Mouse (Mus musculus) cortical plate, adult 2 months (tissue): ENCODE measurements at regions not wholly inside any gene's neighbourhood (a gene's known extent, or its start where the extent isn't known, plus 50 kb on each side); places are given as distances from the start of the nearest gene placed in this dataset.

Experiments
- H3K27ac ChIP-seq: fragments of 200-500 bp; 2 replicates; pipeline ENCODE4 v1.5.1; 2012; ENCODE audit warnings: low read length, control low read depth, inconsistent platforms; ENCODE audit not compliant: insufficient read depth
- H3K4me1 ChIP-seq: fragments of 200-500 bp; 2 replicates; pipeline ENCODE4 v1.6.1; 2011; ENCODE audit warnings: low read length; ENCODE audit not compliant: control insufficient read depth, insufficient read depth
- H3K4me3 ChIP-seq: fragments of 200-500 bp; 2 replicates; pipeline ENCODE4 v1.5.1; 2011; ENCODE audit warnings: mild to moderate bottlenecking, low read length, control low read depth; ENCODE audit not compliant: insufficient read depth
- CTCF ChIP-seq: fragments of 200-500 bp; IDR thresholded peaks from 2 replicates; pipeline ENCODE4 v1.5.1; 2011; ENCODE audit warnings: mild to moderate bottlenecking, control low read depth, low read length; ENCODE audit not compliant: insufficient read depth; ENCODE audit errors: extremely low read depth
- POLR2A ChIP-seq: fragments of 200-500 bp; IDR thresholded peaks from 2 replicates; pipeline ENCODE4 v1.6.1; 2011; ENCODE audit warnings: mild to moderate bottlenecking, low read length, control low read depth; ENCODE audit not compliant: insufficient read depth; ENCODE audit errors: extremely low read depth

GRCm38 (mm10) chr14:98937933-98938332 is 56.2 kb downstream of the Rpl36a-ps1 start:
- Histone ChIP-seq H3K4me3 (no peak overlapping the region), H3K27ac (no peak overlapping the region), H3K4me1 (no peaks in the 10 kb centered on the region)
- TF ChIP-seq POLR2A (no peak), CTCF (no peak)

- Histone ChIP-seq H3K4me1 (no peaks in the 10 kb centered on the region), H3K4me3 (no peak overlapping the region), H3K27ac (no peak overlapping the region)
- TF ChIP-seq CTCF = no peak
- no peak for TF ChIP-seq POLR2A
Measured at GRCm38 (mm10) chr14:98937373-98937772, 56.7 kb downstream of the Rpl36a-ps1 start.

GRCm38 (mm10) chr14:98933371-98933916 is 60.7 kb downstream of the Rpl36a-ps1 start:
- H3K27ac ChIP-seq = no peak overlapping the region
- no peak overlapping the region for H3K4me3 ChIP-seq
- no peak for TF ChIP-seq CTCF
- TF ChIP-seq POLR2A = no peak
- H3K4me1 ChIP-seq = no peaks in the 10 kb centered on the region

GRCm38 (mm10) chr14:98929276-98929675 is 64.8 kb downstream of the Rpl36a-ps1 start:
- Histone ChIP-seq H3K4me3 (no peak overlapping the region), H3K27ac (no peak overlapping the region), H3K4me1 (no peaks in the 10 kb centered on the region)
- TF ChIP-seq POLR2A = no peak
- TF ChIP-seq CTCF = no peak

GRCm38 (mm10) chr14:98908234-98908633 is 85.9 kb downstream of the Rpl36a-ps1 start:
- H3K4me3 ChIP-seq = no peak overlapping the region
- no peaks in the 10 kb centered on the region for H3K4me1 ChIP-seq
- no peak overlapping the region for H3K27ac ChIP-seq
- no peak for TF ChIP-seq POLR2A
- no peak for TF ChIP-seq CTCF

GRCm38 (mm10) chr14:98898876-98899275 is 95.2 kb downstream of the Rpl36a-ps1 start:
- Histone ChIP-seq H3K4me1 (no peaks in the 10 kb centered on the region), H3K27ac (no peak overlapping the region), H3K4me3 (no peak overlapping the region)
- TF ChIP-seq POLR2A (no peak), CTCF (no peak)

GRCm38 (mm10) chr14:98897390-98897789 is 96.7 kb downstream of the Rpl36a-ps1 start:
- Histone ChIP-seq H3K4me1 (no peaks in the 10 kb centered on the region), H3K27ac (no peak overlapping the region), H3K4me3 (no peak overlapping the region)
- TF ChIP-seq CTCF (no peak), POLR2A (no peak)

- Histone ChIP-seq H3K27ac (no peak overlapping the region), H3K4me3 (no peak overlapping the region), H3K4me1 (no peaks in the 10 kb centered on the region)
- TF ChIP-seq CTCF (no peak), POLR2A (no peak)
Measured at GRCm38 (mm10) chr14:98895933-98896332, 98.2 kb downstream of the Rpl36a-ps1 start.

GRCm38 (mm10) chr14:98892670-98893069 is 101.4 kb downstream of the Rpl36a-ps1 start:
- H3K27ac ChIP-seq = no peak overlapping the region
- H3K4me3 ChIP-seq = no peak overlapping the region
- no peaks in the 10 kb centered on the region for H3K4me1 ChIP-seq
- TF ChIP-seq POLR2A (no peak), CTCF (no peak)

GRCm38 (mm10) chr14:98891252-98891947 is 102.7 kb downstream of the Rpl36a-ps1 start:
- TF ChIP-seq POLR2A (no peak), CTCF (no peak)
- H3K4me1 ChIP-seq = no peaks in the 10 kb centered on the region
- no peak overlapping the region for H3K27ac ChIP-seq
- no peak overlapping the region for H3K4me3 ChIP-seq
